Mouse (Mus musculus): ENCODE measurements around the gene Edn3. TPM values are rescaled to one million over a fixed set of nuclear protein-coding genes. Genes with fewer than 3 reads are reported as not detected.

Gene Edn3
- 5.8 and 7.3 TPM in 2 replicates for polyA plus RNA-seq (2016; fragmentation: Nextera tagmentation; extraction: Ambion mirVana)

DNA sequence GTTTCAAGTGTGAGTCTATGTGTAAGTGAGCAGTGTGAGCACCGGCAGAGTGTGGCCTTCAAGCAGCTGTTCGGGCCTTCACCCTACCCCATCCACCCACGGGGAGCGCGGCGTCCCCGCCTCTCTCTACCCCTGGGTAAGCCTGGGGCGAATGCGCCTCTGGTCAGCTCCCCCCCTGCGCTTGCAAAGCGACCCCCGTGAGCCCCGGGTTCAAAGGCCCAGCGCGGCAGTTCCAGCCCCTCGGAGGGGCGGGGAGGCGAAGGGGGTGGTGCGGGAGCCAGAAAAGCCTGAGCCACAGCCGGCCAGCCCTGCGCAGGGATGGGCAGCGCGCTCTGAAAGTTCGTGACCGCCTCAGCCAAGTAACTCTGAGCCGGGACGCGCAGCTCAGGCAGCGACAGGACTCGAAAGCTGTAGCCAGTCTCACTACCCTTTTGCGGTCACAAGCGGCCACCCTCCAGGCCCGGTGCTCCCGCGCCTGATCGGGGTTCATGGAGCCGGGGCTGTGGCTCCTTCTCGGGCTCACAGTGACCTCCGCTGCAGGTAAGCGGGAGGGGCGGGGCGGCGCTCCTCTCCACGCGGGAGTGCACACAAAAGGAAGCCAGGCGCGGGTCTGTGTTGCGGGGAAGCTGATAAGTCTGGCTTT lies at the start of gene Edn3:
Gene Edn3, plus strand, starts transcription at position 141 of the 643 bp plus-strand sequence.
- no peaks in the 10 kb centered on the region for H3K36me3 ChIP-seq
- WGBS, result under 1% methylated on average over 43 of the region's 48 CpGs
- peak within 1 kb of the TSS; percentile 78 for H3K4me2 ChIP-seq (replicated peaks)
- H3K4me3 ChIP-seq, result peak within 1 kb of the TSS; percentile 40
- H3K4me1 ChIP-seq, result peaks cover 7% of the 10 kb centered on the region; the same call in 1 of the 2 replicates
- no peaks in the 10 kb centered on the region for H3K9me3 ChIP-seq
- H3K9ac ChIP-seq (replicated peaks), result peak within 1 kb of the TSS; percentile 51
- H3K27me3 ChIP-seq, result peaks cover 32% of the 10 kb centered on the region
- ATAC-seq (ENCODE audit: low FRiP score, low read depth), result peak; percentile 73
- no peak within 1 kb of the TSS for H3K27ac ChIP-seq (replicated peaks)

DNA sequence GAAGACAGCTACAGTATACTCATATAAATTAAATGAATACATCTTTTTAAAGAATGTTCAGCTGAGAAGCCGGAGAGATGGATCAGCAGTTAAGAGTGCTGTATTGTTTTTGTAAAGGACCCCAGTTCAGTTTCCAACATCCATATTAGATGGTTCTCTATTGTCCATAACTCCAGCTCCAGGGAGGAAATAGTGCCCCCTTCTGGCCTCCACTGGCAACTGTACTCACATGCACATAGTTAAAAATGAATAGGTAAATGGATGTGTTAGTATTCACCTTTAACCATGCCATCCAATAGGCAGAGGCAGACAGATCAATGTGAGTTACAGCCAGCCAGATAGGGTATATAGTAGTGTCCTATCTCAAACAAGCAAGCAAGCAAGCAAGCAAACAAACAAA lies 48.4 kb upstream of the Edn3 start:
- H3K9ac ChIP-seq (replicated peaks), result no peak overlapping the region
- H3K36me3 ChIP-seq, result no peaks in the 10 kb centered on the region
- no peaks in the 10 kb centered on the region for H3K27me3 ChIP-seq
- no peaks in the 10 kb centered on the region for H3K9me3 ChIP-seq
- H3K27ac ChIP-seq (replicated peaks), result no peak overlapping the region
- no peak for ATAC-seq (ENCODE audit: low FRiP score, low read depth)
- H3K4me3 ChIP-seq, result no peak overlapping the region
- whole genome bisulfite sequencing, result 89% methylated on average over 1 of the region's 1 CpGs
- H3K4me1 ChIP-seq, result no peaks in the 10 kb centered on the region
- H3K4me2 ChIP-seq (replicated peaks), result no peak overlapping the region

GRCm38 (mm10) chr2:174715938-174716337 lies 44.5 kb upstream of the Edn3 start:
- H3K4me1 ChIP-seq, result no peaks in the 10 kb centered on the region
- H3K27me3 ChIP-seq, result no peaks in the 10 kb centered on the region
- no peak overlapping the region for H3K9ac ChIP-seq (replicated peaks)
- H3K9me3 ChIP-seq, result no peaks in the 10 kb centered on the region
- no peak overlapping the region for H3K4me3 ChIP-seq
- no peaks in the 10 kb centered on the region for H3K36me3 ChIP-seq
- ATAC-seq (ENCODE audit: low FRiP score, low read depth), result no peak
- no peak overlapping the region for H3K4me2 ChIP-seq (replicated peaks)
- H3K27ac ChIP-seq (replicated peaks), result no peak overlapping the region

- 94% methylated on average over 4 of the region's 4 CpGs for WGBS
- no peak for ATAC-seq (ENCODE audit: low FRiP score, low read depth)
- H3K4me2 ChIP-seq (replicated peaks), result no peak overlapping the region
Measured at GRCm38 (mm10) chr2:174717857-174718256, 42.6 kb upstream of the Edn3 start.

DNA sequence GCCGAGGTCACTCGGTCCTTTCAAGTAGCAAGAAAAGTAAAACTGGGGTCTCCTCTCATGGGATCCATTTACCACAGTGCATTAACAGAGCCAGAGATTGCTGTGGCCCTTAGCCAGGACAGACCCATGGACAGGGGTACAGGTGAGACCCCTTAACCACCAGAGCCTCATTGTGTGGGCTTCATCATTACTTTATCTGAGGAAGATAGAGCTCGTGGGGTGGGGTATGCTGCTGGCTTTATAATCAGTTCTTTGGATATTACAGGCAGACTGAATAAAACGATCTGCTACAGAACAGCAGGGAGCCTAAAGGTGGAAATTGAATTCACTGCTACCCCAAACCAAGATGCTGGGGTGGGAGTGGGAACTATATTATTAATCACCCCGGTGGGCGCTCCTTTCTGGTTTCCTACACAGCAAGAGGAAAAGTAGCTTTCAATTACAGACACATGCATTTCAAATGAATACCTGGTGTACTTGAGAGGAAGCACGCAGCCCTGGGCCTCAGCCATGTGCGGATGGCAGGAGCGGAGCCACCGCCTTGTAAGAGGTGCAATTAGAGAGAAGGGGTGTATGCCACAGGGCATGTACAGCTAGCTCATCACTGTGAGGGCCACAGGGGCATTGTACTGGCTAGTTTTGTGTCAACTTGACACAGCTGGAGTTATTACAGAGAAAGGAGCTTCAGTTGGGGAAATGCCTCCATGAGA lies 33.1 kb upstream of the Edn3 start:
- no peaks in the 10 kb centered on the region for H3K9me3 ChIP-seq
- H3K36me3 ChIP-seq, result no peaks in the 10 kb centered on the region
- WGBS, result 76% methylated on average over 10 of the region's 10 CpGs
- H3K27ac ChIP-seq (replicated peaks), result no peak overlapping the region
- no peak overlapping the region for H3K4me2 ChIP-seq (replicated peaks)
- ATAC-seq (ENCODE audit: low FRiP score, low read depth), result 0 out of 2 replicates have a peak, but pooled peaks have one; percentile 38
- peaks cover 8% of the 10 kb centered on the region; the same call in 1 of the 2 replicates for H3K4me1 ChIP-seq
- H3K9ac ChIP-seq (replicated peaks), result no peak overlapping the region
- 0 out of 2 replicates have a peak, but pooled peaks cover 9% of the 10 kb centered on the region for H3K27me3 ChIP-seq
- H3K4me3 ChIP-seq, result no peak overlapping the region

More at GRCm38 (mm10) chr2:174717857-174718256, 42.6 kb upstream of the Edn3 start:
- H3K9ac ChIP-seq (replicated peaks), result no peak overlapping the region
- H3K9me3 ChIP-seq, result no peaks in the 10 kb centered on the region
- no peaks in the 10 kb centered on the region for H3K36me3 ChIP-seq
- no peak overlapping the region for H3K27ac ChIP-seq (replicated peaks)
- H3K4me1 ChIP-seq, result no peaks in the 10 kb centered on the region
- H3K27me3 ChIP-seq, result no peaks in the 10 kb centered on the region
- H3K4me3 ChIP-seq, result no peak overlapping the region

DNA sequence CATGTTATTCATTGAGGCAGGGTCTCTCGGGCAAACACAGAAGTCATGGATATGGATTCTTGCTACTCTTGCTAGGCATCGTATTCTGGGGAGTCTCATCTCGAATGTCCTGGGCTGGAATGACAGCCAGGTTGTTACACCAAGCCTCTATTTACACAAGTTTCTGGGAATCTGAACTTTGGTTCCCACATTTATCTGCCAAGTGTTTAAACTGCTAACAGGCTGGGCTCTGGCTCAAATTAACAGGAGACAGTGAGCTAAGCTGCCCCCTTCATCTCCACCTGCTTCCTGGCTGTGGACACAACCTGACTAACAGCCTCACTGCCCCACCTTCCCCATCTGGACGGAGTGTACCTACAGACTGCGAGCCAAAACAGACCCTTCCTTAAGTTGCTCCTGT lies 28.5 kb upstream of the Edn3 start:
- Histone ChIP-seq H3K9ac (replicated peaks) (no peak overlapping the region), H3K27ac (replicated peaks) (no peak overlapping the region), H3K36me3 (no peaks in the 10 kb centered on the region), H3K9me3 (no peaks in the 10 kb centered on the region), H3K4me1 (no peaks in the 10 kb centered on the region), H3K4me2 (replicated peaks) (no peak overlapping the region), H3K4me3 (no peak overlapping the region), H3K27me3 (0 out of 2 replicates have a peak, but pooled peaks cover 6% of the 10 kb centered on the region)
- WGBS, result 78% methylated on average over 5 of the region's 5 CpGs
- no peak for ATAC-seq (ENCODE audit: low FRiP score, low read depth)

GRCm38 (mm10) chr2:174735270-174735669 lies 25.1 kb upstream of the Edn3 start:
- Histone ChIP-seq H3K27me3 (no peaks in the 10 kb centered on the region), H3K9me3 (no peaks in the 10 kb centered on the region), H3K9ac (replicated peaks) (no peak overlapping the region), H3K36me3 (no peaks in the 10 kb centered on the region), H3K27ac (replicated peaks) (no peak overlapping the region), H3K4me1 (0 out of 2 replicates have a peak, but pooled peaks cover 2% of the 10 kb centered on the region), H3K4me2 (replicated peaks) (no peak overlapping the region), H3K4me3 (no peak overlapping the region)
- WGBS, result 92% methylated on average over 1 of the region's 1 CpGs
- ATAC-seq (ENCODE audit: low FRiP score, low read depth), result no peak

DNA sequence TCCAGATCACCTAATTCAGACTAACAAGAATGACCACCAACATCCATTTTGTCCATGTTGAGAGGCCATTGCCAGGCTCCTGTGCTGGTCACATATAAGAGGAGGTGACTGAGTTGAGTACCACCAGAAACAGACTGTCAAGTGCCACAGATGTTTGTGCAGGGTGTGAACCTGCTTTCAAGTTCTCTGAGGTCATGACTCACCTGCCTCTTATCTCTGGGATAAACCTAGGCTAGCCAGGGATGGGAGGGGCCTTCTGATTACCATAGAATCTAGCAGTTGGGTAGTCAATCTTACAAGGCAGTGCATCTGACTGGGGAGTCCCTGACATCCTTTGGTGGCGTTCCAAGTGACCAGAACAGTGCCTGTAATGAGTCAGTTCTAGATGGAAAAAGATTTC lies 13.2 kb upstream of the Edn3 start:
- H3K4me1 ChIP-seq, result no peaks in the 10 kb centered on the region
- H3K4me2 ChIP-seq (replicated peaks), result no peak overlapping the region
- no peak overlapping the region for H3K4me3 ChIP-seq
- H3K9ac ChIP-seq (replicated peaks), result no peak overlapping the region
- no peaks in the 10 kb centered on the region for H3K36me3 ChIP-seq
- no peaks in the 10 kb centered on the region for H3K9me3 ChIP-seq
- 85% methylated on average over 1 of the region's 1 CpGs for WGBS
- no peak overlapping the region for H3K27ac ChIP-seq (replicated peaks)
- no peak for ATAC-seq (ENCODE audit: low FRiP score, low read depth)
- H3K27me3 ChIP-seq, result no peaks in the 10 kb centered on the region

- H3K9ac ChIP-seq (replicated peaks), result no peak overlapping the region
- H3K4me2 ChIP-seq (replicated peaks), result no peak overlapping the region
- H3K27ac ChIP-seq (replicated peaks), result no peak overlapping the region
- WGBS, result 78% methylated on average over 8 of the region's 8 CpGs
- H3K27me3 ChIP-seq, result no peaks in the 10 kb centered on the region
- H3K4me3 ChIP-seq, result no peak overlapping the region
- ATAC-seq (ENCODE audit: low FRiP score, low read depth), result no peak
- no peaks in the 10 kb centered on the region for H3K9me3 ChIP-seq
- no peaks in the 10 kb centered on the region for H3K4me1 ChIP-seq
- no peaks in the 10 kb centered on the region for H3K36me3 ChIP-seq
Measured at GRCm38 (mm10) chr2:174748381-174748780, 12.0 kb upstream of the Edn3 start.

GRCm38 (mm10) chr2:174753197-174753596 lies 7.2 kb upstream of the Edn3 start:
- no peak for ATAC-seq (ENCODE audit: low FRiP score, low read depth)
- H3K36me3 ChIP-seq, result no peaks in the 10 kb centered on the region
- H3K4me1 ChIP-seq, result no peaks in the 10 kb centered on the region
- H3K9me3 ChIP-seq, result no peaks in the 10 kb centered on the region
- H3K9ac ChIP-seq (replicated peaks), result no peak overlapping the region
- H3K27me3 ChIP-seq, result no peaks in the 10 kb centered on the region
- WGBS, result 93% methylated on average over 1 of the region's 1 CpGs
- H3K4me3 ChIP-seq, result no peak overlapping the region
- no peak overlapping the region for H3K27ac ChIP-seq (replicated peaks)
- no peak overlapping the region for H3K4me2 ChIP-seq (replicated peaks)

DNA sequence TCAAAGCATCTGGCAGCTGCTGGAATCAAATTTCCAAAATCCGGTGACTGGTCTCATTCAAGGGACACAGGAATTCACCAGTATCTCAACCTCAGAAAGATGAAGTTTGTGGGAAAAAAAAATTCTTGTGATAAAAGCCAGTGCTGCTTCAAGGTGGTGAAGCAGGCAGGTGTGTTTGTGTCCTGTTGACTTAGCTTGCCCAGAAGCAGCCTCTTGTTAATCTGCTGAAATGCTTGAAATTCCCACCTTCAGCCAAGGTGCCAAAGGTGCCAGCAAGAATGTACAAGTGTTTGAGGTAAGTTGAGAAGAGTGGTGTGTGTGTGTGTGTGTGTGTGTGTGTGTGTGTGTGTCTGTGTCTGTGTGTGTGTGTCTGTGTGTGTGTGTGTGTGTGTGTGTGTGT lies 6.2 kb upstream of the Edn3 start:
- H3K36me3 ChIP-seq, result no peaks in the 10 kb centered on the region

DNA sequence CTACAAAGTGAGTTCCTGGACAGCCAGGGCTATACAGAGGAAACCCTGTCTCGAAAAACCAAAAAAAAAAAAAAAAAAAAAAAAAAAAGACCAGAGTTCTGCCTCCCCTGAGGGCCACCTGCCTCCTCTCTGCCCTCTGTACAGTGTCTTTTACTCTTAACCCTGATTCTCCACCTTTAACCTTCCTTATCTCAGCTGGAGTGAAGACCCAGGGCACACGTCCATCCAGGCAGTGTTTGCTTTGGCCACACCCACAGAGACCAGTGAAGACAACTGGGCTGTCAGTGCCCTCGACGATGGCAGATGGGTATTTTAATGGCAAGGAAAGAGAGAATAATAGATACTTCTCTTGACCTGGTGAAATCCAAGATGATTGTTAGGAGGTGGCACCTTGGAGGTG lies 1.2 kb upstream of the Edn3 start:
- no peak overlapping the region for H3K27ac ChIP-seq (replicated peaks)
- peaks cover 32% of the 10 kb centered on the region for H3K27me3 ChIP-seq
- H3K9ac ChIP-seq (replicated peaks), result no peak overlapping the region
- H3K9me3 ChIP-seq, result no peaks in the 10 kb centered on the region
- ATAC-seq (ENCODE audit: low FRiP score, low read depth), result no peak
- no peaks in the 10 kb centered on the region for H3K36me3 ChIP-seq
- no peak overlapping the region for H3K4me3 ChIP-seq
- peaks cover 7% of the 10 kb centered on the region; the same call in 1 of the 2 replicates for H3K4me1 ChIP-seq
- H3K4me2 ChIP-seq (replicated peaks), result no peak overlapping the region
- WGBS, result 82% methylated on average over 4 of the region's 4 CpGs

More for the DNA sequence above, 6.2 kb upstream of the Edn3 start:
- Histone ChIP-seq H3K27me3 (no peaks in the 10 kb centered on the region), H3K27ac (replicated peaks) (no peak overlapping the region), H3K4me3 (no peak overlapping the region), H3K4me1 (no peaks in the 10 kb centered on the region), H3K4me2 (replicated peaks) (no peak overlapping the region), H3K9me3 (no peaks in the 10 kb centered on the region), H3K9ac (replicated peaks) (no peak overlapping the region)
- WGBS, result 84% methylated on average over 1 of the region's 1 CpGs
- ATAC-seq (ENCODE audit: low FRiP score, low read depth), result no peak
